Mouse (Mus musculus) liver, embryonic 15.5 days (tissue): Measurements from ENCODE around the gene Hopx. TPM values are rescaled to one million over a fixed set of nuclear protein-coding genes. Genes with fewer than 3 reads are reported as not detected.
"Not testable (repeated sequence)": the region's sequence is repeated elsewhere in the genome, so short reads cannot be mapped to it uniquely, and the experiment has no call there.

Experiments
- ATAC-seq: fragments of 200-750 bp; cut with Nextera tagmentation; 2 replicates; pipeline ENCODE4 v1.8.0; 2017; ENCODE audit warnings: moderate number of reproducible peaks, mild to moderate bottlenecking, moderate library complexity; ENCODE audit not compliant: insufficient read depth
- H3K27ac ChIP-seq: fragments of 300-500 bp; sonication (generic); replicated peaks from 2 replicates; pipeline ENCODE4 v1.5.1; 2015; ENCODE audit warnings: mild to moderate bottlenecking, inconsistent platforms
- H3K27me3 ChIP-seq: fragments of 300-500 bp; sonication (generic); 2 replicates; pipeline ENCODE4 v1.6.1; 2015; ENCODE audit warnings: mild to moderate bottlenecking, inconsistent platforms
- H3K36me3 ChIP-seq: fragments of 300-500 bp; sonication (generic); replicated peaks from 2 replicates; pipeline ENCODE4 v1.6.1; 2015; ENCODE audit warnings: moderate library complexity, mild to moderate bottlenecking, inconsistent platforms
- H3K4me1 ChIP-seq: fragments of 300-500 bp; sonication (generic); replicated peaks from 2 replicates; pipeline ENCODE4 v1.6.1; 2015; ENCODE audit warnings: inconsistent platforms
- H3K4me2 ChIP-seq: fragments of 300-500 bp; sonication (generic); 2 replicates; pipeline ENCODE4 v1.6.1; 2015; ENCODE audit warnings: moderate library complexity, mild to moderate bottlenecking, inconsistent platforms
- H3K4me3 ChIP-seq: fragments of 300-500 bp; sonication (generic); replicated peaks from 2 replicates; pipeline ENCODE4 v1.5.1; 2015; ENCODE audit warnings: mild to moderate bottlenecking, inconsistent platforms
- H3K9ac ChIP-seq: fragments of 300-500 bp; sonication (generic); 2 replicates; pipeline ENCODE4 v1.6.1; 2015; ENCODE audit warnings: moderate library complexity, mild to moderate bottlenecking, inconsistent platforms
- H3K9me3 ChIP-seq: fragments of 300-500 bp; sonication (generic); replicated peaks from 2 replicates; pipeline ENCODE4 v1.6.1; 2016; ENCODE audit warnings: inconsistent platforms
- WGBS: fragments of 180-500 bp; shearing (Covaris S2); methylation state at CpG from one replicate; pipeline ENCODE4 v1.1.7; 2015; ENCODE audit warnings: mixed read lengths; ENCODE audit not compliant: insufficient replicate concordance; 5-methylcytosine and 5-hydroxymethylcytosine counted together
- polyA plus RNA-seq: library from polyadenylated mRNA; unstranded; fragments of >200 nt; fragmentation: Nextera tagmentation; extraction: Ambion mirVana; gene quantifications from 2 replicates; pipeline ENCODE4 v1.2.1, GENCODE M21; 2015

Gene Hopx
- polyA plus RNA-seq, 1 experiment from 2014 or later = 0.13 TPM

DNA sequence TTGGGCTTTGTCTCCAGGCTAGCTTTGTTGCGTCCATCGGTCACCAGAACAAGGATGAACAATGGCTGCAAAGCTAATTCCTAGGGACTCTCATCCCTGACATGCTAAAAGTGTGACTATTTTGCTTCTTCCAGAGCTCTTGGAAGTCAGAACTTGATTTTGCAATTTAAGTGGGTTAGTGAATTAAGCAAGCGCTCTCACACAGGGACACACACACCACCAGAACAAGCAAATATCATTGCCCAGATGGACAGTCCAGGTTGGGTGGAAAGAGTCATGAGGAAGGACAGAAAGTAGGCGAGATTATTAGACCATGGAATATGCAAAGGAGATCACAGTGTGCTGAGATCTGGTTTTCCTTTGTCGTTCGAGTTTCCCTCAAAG, 14.9 kb downstream of the Hopx start:
- Histone ChIP-seq H3K36me3 (no peaks in the 10 kb centered on the region), H3K4me2 (no peak overlapping the region), H3K9ac (no peak overlapping the region), H3K9me3 (no peaks in the 10 kb centered on the region), H3K27ac (no peak overlapping the region), H3K4me1 (peaks cover 24% of the 10 kb centered on the region), H3K27me3 (peaks cover 46% of the 10 kb centered on the region), H3K4me3 (no peak overlapping the region)
- ATAC-seq = no peak
- WGBS = 54% methylated on average over 6 of the region's 6 CpGs

DNA sequence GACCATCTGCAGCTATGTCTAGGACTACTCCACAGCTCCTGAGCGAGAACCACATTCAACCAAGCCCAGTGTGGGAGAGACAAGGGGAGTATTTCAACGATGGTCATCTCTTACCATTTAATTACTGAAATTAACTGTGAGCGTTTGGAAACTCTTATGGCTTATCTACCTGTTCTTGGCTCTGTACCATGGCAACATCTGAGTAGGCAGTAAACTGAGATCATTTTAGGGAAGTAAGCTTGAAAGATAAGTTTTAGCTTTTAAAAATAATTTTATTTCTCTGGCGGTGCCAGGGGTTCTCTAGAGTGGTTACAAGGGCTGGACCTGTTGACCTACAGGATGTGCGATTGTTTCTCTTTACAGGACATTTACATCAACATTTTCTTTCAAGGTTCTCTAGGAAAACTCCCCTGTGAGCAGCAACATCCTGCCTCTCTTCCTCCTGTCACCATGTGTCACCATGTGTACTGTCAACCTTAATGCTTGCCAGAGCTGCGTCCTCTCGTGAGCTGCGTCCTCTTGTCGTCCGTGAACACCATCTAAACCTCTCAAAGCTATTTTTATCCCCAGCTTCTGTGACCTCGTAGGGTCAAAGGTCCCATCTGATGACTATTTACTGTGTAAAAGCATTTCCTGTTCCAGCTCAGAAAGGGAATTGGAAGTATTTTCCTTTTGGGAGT, 15.5 kb downstream of the Hopx start:
- 24% methylated on average over 11 of the region's 11 CpGs for WGBS
- ATAC-seq = no peak; the same call in 1 of the 2 replicates
- Histone ChIP-seq H3K4me3 (no peak overlapping the region), H3K4me2 (no peak overlapping the region), H3K27ac (no peak overlapping the region), H3K4me1 (peaks cover 27% of the 10 kb centered on the region), H3K36me3 (no peaks in the 10 kb centered on the region), H3K9me3 (no peaks in the 10 kb centered on the region), H3K9ac (no peak overlapping the region), H3K27me3 (peaks cover 51% of the 10 kb centered on the region)

DNA sequence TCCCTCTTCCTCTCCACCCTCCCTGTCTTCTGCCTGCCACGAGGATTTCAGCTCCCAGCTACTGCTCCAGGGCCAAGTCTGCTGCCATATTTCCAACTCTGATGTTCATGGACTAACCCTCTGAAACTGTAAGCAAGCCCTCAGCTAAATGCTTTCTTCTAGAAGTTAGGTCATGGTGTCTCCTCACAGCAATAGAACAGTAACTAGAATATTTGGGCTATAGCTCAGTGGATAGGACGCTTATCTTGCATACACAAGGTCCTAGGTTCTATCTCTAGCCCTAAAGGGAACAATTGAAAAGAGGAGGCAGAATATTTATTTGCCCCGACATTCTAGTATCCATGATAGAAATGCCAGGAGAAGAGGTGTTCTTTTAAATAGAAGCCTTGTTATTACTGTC, 16.0 kb downstream of the Hopx start:
- no peak overlapping the region for H3K27ac ChIP-seq
- peaks cover 27% of the 10 kb centered on the region for H3K4me1 ChIP-seq
- no peaks in the 10 kb centered on the region for H3K36me3 ChIP-seq
- H3K4me2 ChIP-seq = no peak overlapping the region
- peaks cover 56% of the 10 kb centered on the region for H3K27me3 ChIP-seq
- H3K9me3 ChIP-seq = no peaks in the 10 kb centered on the region
- no peak overlapping the region for H3K4me3 ChIP-seq
- no peak overlapping the region for H3K9ac ChIP-seq
- ATAC-seq = no peak
- 58% methylated on average over 3 of the region's 3 CpGs for WGBS

DNA sequence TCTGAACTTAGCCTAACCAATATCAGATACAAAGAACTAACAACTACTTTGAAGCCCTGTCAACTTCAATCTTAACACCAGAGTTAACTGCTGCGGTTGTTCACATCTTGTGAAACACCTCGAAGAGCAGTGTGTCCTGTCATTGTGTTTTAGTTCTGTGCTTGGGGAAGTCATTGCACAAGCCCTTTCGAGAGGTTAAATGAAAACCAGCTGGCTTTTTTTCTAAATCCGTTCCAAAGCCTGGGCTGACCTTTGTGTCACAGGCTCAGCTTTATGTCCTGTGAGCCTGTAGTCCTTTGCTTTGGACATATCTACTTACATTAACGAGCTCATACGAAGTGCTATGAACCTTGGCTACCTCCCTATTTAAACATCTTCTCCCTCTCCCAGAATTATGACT, 17.2 kb downstream of the Hopx start:
- Histone ChIP-seq H3K9me3 (no peaks in the 10 kb centered on the region), H3K27me3 (peaks cover 53% of the 10 kb centered on the region), H3K4me2 (no peak overlapping the region), H3K27ac (no peak overlapping the region; the same call in 1 of the 2 replicates), H3K9ac (no peak overlapping the region), H3K4me3 (no peak overlapping the region), H3K36me3 (no peaks in the 10 kb centered on the region), H3K4me1 (peaks cover 27% of the 10 kb centered on the region)
- WGBS = 37% methylated on average over 6 of the region's 6 CpGs
- ATAC-seq = peak; percentile 29; the same call in 1 of the 2 replicates

DNA sequence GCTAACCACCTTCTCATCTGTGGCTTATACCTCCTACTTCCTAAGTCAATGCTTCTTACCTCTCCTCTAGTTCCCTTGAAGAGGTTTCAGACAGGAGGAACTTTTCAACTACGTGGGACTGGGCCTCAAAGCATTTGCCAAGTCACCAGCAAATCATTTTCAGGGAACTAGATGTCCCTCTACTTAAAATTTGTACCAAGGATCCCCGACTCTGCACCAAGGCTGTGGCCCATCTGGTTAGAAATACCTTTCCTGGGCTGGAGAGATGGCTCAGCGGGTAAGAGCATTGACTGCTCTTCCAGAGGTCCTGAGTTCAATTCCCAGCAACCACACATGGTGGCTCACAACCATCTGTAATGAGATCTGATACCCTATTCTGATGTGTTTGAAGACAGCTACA, 18.7 kb downstream of the Hopx start:
- not testable (repeated sequence) for H3K4me3 ChIP-seq, ATAC-seq, H3K36me3 ChIP-seq, H3K9ac ChIP-seq, H3K4me2 ChIP-seq, H3K27ac ChIP-seq, H3K9me3 ChIP-seq
- 63% methylated on average over 3 of the region's 3 CpGs for WGBS
- Histone ChIP-seq H3K27me3 (peaks cover 49% of the 10 kb centered on the region), H3K4me1 (peaks cover 27% of the 10 kb centered on the region)

DNA sequence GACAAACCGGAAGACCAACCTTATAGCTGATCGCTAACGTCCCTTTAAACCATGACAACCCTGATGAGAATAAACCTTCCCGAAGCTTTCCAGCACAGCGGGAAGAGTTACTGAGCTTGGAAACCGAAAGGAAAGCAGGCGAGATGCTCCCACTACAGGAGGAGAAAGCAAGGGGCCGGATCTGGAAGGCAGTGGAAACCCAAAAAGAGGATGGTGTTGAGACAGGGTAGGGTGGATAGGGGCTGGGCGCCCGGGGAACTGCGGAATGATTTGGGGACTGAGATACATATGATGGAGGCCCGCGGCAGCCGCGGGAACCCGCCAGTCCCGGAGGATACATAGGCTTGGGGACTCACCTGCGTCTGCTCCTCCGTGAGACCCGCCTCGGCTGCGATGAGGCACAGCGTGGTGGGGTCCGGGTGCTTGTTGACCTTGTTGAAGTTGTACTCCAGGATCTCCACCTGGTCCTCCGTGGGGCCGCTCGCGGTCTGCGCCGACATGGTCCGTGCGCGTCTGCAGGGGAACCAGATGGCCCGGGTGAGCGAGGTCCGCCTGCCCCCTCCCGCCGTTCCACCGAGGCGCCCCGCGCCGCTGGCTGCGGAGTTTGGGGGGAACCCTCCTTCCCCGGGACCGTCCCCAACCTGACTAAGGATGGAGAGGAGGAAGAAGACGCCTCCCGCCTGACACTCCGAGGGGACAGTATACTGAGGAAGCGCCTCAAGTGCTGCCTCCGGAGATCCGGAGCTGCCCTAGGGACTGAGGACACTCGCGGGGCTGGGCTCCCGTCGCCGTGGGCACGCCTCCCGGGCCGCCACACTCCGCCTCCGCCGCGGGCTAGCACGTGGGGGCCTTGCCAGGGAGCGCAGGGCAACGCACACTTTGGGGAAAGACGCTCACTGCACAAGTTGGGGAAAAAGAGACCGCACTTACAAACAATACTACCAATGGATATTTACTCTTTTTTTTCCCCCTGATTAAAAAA, 20.1 kb downstream of the Hopx start:
- H3K27ac ChIP-seq = no peak overlapping the region
- peak overlapping the region; percentile 59 for H3K4me3 ChIP-seq
- ATAC-seq = peak; percentile 61
- no peaks in the 10 kb centered on the region for H3K9me3 ChIP-seq
- under 1% methylated on average over 69 of the region's 69 CpGs for WGBS
- peaks cover 24% of the 10 kb centered on the region for H3K4me1 ChIP-seq
- no peaks in the 10 kb centered on the region for H3K36me3 ChIP-seq
- peaks cover 42% of the 10 kb centered on the region for H3K27me3 ChIP-seq
- H3K4me2 ChIP-seq = peak overlapping the region; percentile 90
- H3K9ac ChIP-seq = peak overlapping the region; percentile 42; the same call in 1 of the 2 replicates

DNA sequence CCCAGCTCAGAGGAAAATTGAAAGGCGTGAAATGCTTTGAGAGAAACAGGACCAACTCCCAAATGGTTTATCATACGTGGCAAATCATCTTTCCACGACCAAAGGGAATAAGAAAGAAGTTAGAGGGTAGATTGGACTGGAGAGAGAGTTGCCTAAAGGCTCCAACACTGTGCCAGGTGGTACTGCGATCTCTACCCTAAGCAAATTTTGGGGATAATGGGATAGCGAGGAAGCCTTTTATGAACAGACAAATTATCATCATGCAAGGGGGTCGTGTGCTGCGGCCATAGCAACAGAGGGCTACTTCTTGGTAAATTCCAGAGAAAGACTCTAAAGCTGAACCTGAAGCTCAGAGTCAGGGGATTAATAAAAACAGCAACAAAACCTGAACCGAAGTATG, 21.0 kb downstream of the Hopx start:
- Histone ChIP-seq H3K27me3 (peaks cover 36% of the 10 kb centered on the region), H3K27ac (no peak overlapping the region), H3K4me2 (peak overlapping the region; percentile 90), H3K4me3 (peak overlapping the region; percentile 59), H3K4me1 (peaks cover 21% of the 10 kb centered on the region), H3K36me3 (no peaks in the 10 kb centered on the region), H3K9me3 (no peaks in the 10 kb centered on the region), H3K9ac (no peak overlapping the region)
- no peak for ATAC-seq
- WGBS = 44% methylated on average over 8 of the region's 8 CpGs

DNA sequence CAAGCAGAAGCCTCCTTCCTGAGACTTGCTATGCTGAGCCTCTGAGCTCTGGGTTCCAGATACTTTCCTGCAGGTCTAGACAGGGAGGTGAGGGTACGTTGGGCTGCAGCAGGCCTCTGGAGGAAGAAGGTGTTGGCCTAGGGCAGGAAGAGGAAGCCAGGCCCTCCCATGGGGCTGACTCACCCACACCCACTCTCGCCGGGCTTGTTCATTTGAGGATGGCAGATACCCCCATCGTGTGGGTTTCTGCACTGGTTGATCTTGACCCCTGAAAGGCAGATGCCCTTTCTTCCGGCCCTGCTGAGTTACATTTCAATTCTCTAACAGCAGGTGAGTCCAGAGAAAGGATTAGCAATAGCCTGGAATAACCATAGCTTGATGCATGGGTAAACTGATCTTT, 22.4 kb downstream of the Hopx start:
- no peak for ATAC-seq
- Histone ChIP-seq H3K4me2 (no peak overlapping the region), H3K36me3 (no peaks in the 10 kb centered on the region), H3K4me3 (no peak overlapping the region), H3K27ac (no peak overlapping the region), H3K27me3 (peaks cover 36% of the 10 kb centered on the region), H3K4me1 (peaks cover 18% of the 10 kb centered on the region), H3K9ac (no peak overlapping the region), H3K9me3 (no peaks in the 10 kb centered on the region)
- 24% methylated on average over 5 of the region's 5 CpGs for WGBS

DNA sequence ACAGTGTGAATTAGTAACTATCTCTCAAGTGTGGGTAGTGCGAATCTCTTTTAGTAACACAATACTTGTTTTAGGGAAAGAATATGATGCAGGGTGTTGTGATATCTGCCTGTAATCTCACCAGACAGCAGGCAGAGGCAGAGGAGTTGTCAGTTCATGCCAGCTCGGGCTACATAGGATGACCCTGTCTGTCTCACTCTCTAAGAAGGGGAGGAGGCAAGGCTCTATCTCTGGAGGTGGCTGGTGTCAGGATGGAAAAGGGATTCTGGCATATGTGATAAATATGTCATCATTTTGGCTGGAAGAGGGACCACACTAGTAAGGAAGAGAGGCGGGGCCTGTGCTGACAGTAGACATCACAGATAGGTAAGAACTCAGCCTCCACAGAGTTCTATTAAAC, 23.0 kb downstream of the Hopx start:
- 56% methylated on average over 3 of the region's 3 CpGs for WGBS

DNA sequence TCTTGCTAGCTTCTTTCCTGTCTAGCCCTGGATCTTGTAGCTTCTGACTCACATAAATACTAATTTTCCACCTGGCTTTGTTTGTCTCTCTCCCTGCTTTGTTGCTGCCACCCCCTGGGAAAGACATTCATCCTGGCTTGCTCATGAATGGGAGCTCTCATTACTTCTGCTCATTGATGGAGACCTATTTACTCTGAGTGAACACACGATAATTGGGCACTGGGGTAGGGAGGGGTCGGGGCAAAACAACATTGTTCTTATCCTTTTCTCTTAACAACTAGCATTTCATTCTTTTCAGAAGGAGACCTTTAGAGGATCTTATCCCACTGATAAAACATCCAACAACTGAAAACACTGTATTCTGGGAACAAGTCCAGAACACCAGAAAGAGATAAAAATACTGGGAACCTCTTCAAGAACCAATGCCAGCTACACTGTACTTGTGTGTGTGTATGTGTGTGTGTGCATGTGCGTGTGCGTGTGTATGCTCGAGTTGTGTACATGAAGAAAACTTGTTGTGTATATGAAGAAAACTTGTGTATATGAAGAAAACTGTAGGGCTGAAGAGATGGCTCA, 24.3 kb downstream of the Hopx start:
- no peak overlapping the region for H3K4me3 ChIP-seq
- no peaks in the 10 kb centered on the region for H3K9me3 ChIP-seq
- WGBS = 56% methylated on average over 5 of the region's 5 CpGs
- H3K27ac ChIP-seq = no peak overlapping the region
- no peak for ATAC-seq
- H3K27me3 ChIP-seq = peaks cover 19% of the 10 kb centered on the region
- H3K4me1 ChIP-seq = peaks cover 9% of the 10 kb centered on the region
- no peak overlapping the region for H3K4me2 ChIP-seq
- no peak overlapping the region for H3K9ac ChIP-seq
- no peaks in the 10 kb centered on the region for H3K36me3 ChIP-seq

More for the DNA sequence above, 23.0 kb downstream of the Hopx start:
- Histone ChIP-seq H3K27me3 (peaks cover 32% of the 10 kb centered on the region), H3K4me1 (peaks cover 13% of the 10 kb centered on the region), H3K9ac (no peak overlapping the region), H3K4me3 (no peak overlapping the region), H3K36me3 (no peaks in the 10 kb centered on the region), H3K4me2 (no peak overlapping the region), H3K27ac (no peak overlapping the region), H3K9me3 (no peaks in the 10 kb centered on the region)
- no peak for ATAC-seq

DNA sequence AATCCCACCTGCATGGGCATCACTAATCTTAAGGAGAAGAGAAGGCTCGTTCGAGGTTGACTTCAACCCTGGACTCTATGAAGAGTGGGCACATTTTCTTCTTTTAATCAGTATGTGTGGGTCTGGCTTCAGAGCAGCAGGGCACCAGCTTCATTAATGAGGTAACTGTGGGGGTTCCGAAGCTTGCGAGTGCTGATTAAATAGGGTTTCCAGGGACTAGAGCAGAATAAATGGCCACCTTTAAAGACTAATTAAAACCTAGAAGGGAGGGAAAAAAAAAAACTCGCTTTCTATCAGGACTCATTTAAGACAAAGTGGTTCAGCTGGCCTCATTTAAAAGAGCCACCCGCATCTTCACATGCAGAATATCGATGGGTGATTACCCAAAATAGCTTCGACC, 25.0 kb downstream of the Hopx start:
- H3K27ac ChIP-seq = no peak overlapping the region
- no peak overlapping the region for H3K9ac ChIP-seq
- H3K9me3 ChIP-seq = no peaks in the 10 kb centered on the region
- no peaks in the 10 kb centered on the region for H3K36me3 ChIP-seq
- H3K27me3 ChIP-seq = peaks cover 12% of the 10 kb centered on the region
- no peak overlapping the region for H3K4me3 ChIP-seq
- H3K4me1 ChIP-seq = peaks cover 2% of the 10 kb centered on the region
- WGBS = 70% methylated on average over 8 of the region's 8 CpGs
- no peak for ATAC-seq
- H3K4me2 ChIP-seq = no peak overlapping the region
